In the genomic region with DNA sequence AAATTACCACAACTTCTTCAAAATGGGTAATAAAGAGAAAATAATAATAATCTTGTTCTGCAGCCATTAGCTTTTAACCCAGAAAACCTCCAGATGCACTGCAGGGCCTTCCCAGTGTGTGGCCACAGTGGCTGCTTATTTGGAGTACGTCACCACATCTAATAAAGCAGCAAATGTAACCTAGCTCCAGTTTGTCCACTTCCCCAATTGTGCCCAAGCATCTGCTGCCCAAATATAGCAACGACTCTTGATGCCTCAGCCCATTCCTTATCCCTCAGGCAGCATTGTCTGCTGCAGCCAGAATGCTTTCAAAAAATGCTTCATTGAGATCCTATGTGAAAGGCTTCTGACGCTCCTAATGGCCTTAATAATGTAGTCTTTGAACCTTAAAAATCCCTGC, we compare ENCODE assay signal across 17 mouse cellular contexts. TPM values are rescaled to one million over a fixed set of nuclear protein-coding genes. Genes with fewer than 3 reads are reported as not detected.
DNase-seq lines count a peak whose midpoint lies in the region; ATAC-seq and TF ChIP-seq lines count a peak whose summit lies in the region.
"Had no signal": no experiment of that assay in that cellular context is flagged by ENCODE, and none has a peak within 500 bp of the region (broad histone marks: within the 10 kb centered on the region; RNA-seq: fewer than 3 reads in every experiment).

No protein-coding gene starts in this region.

- no peak for TF ChIP-seq CTCF in kidney, adult 2 months (conservative IDR thresholded peaks at IDR 0.05; ENCODE audit: insufficient read depth, insufficient read length, low read depth, low read length)
- TF ChIP-seq CTCF in lung, postnatal 0 days (IDR thresholded peaks at IDR 0.05), result no peak
- no peak for TF ChIP-seq CTCF in stomach, postnatal 0 days (IDR thresholded peaks at IDR 0.05; ENCODE audit: low read depth)

- peaks cover 10% of the 10 kb centered on the region; the same call in 1 of the 2 replicates for H3K36me3 ChIP-seq in kidney, adult 2 months (ENCODE audit: control insufficient read depth, insufficient read depth, low read length)
- peaks cover 20% of the 10 kb centered on the region; the same call in 1 of the 2 replicates for H3K36me3 ChIP-seq in lung, postnatal 0 days (ENCODE audit: insufficient read depth, low read length)
- 0 out of 2 replicates have a peak, but pooled peaks cover 13% of the 10 kb centered on the region for H3K36me3 ChIP-seq in stomach, postnatal 0 days (ENCODE audit: control insufficient read depth, insufficient read depth, low read length)
- H3K36me3 ChIP-seq in forebrain, embryonic 14.5 days (ENCODE audit: control insufficient read depth, insufficient read depth, low read length), result 0 out of 2 replicates have a peak, but pooled peaks cover 6% of the 10 kb centered on the region

- H3K4me3 ChIP-seq in kidney, adult 2 months (ENCODE audit: insufficient read depth, low read depth, low read length), result no peak overlapping the region
- H3K4me3 ChIP-seq in lung, postnatal 0 days (ENCODE audit: low read depth, low read length), result no peak overlapping the region
- H3K4me3 ChIP-seq in stomach, postnatal 0 days (ENCODE audit: low read depth, low read length), result no peak overlapping the region
- no peak overlapping the region for H3K4me3 ChIP-seq in forebrain, embryonic 14.5 days (ENCODE audit: low read depth, low read length)
- H3K4me3 ChIP-seq: embryonic facial prominence, embryonic 10.5 days; heart, adult 2 months; limb, embryonic 15.5 days; neural tube, embryonic 13.5 days had no signal

- TF ChIP-seq EP300 in lung, postnatal 0 days (IDR thresholded peaks at IDR 0.05), result no peak
- no peak for TF ChIP-seq EP300 in stomach, postnatal 0 days (optimal IDR thresholded peaks at IDR 0.05)

- no peak for DNase-seq in frontal cortex, postnatal 36 days (ENCODE audit: low spot score in 2 of 2)
- DNase-seq in kidney, adult 2 months, result no peak
- no peak for DNase-seq in kidney, adult 8-10 months
- peak; percentile 19 for DNase-seq in lung, postnatal 0 days (ENCODE audit: low spot score)
- DNase-seq in lung, postnatal 36 days, result no peak
- DNase-seq in stomach, postnatal 0 days (ENCODE audit: low spot score), result no peak
- DNase-seq in forebrain, embryonic 14.5 days (ENCODE audit: low spot score), result no peak
- DNase-seq: cerebellum, adult 9-10 months; heart, adult 2 months; retina, postnatal 1 day; spleen, adult 18-20 months had no signal

- H3K9ac ChIP-seq in lung, postnatal 0 days (replicated peaks; ENCODE audit: low read depth), result no peak overlapping the region
- no peak overlapping the region for H3K9ac ChIP-seq in stomach, postnatal 0 days (ENCODE audit: low read length)
- H3K9ac ChIP-seq in forebrain, embryonic 14.5 days (ENCODE audit: low read length), result no peak overlapping the region
- H3K9ac ChIP-seq: limb, embryonic 15.5 days; neural tube, embryonic 13.5 days had no signal

- no peak overlapping the region for H3K4me2 ChIP-seq in lung, postnatal 0 days (replicated peaks; ENCODE audit: low read depth, low read length)
- no peak overlapping the region for H3K4me2 ChIP-seq in stomach, postnatal 0 days (replicated peaks; ENCODE audit: low read depth)
- no peak overlapping the region for H3K4me2 ChIP-seq in forebrain, embryonic 14.5 days (ENCODE audit: low read length)
- H3K4me2 ChIP-seq: limb, embryonic 15.5 days; neural tube, embryonic 13.5 days had no signal

- TF ChIP-seq POLR2A in kidney, adult 2 months (IDR thresholded peaks at IDR 0.05; ENCODE audit: low read depth, low read length), result no peak

- peak overlapping the region; percentile 67; the same call in 1 of the 2 replicates for H3K27ac ChIP-seq in kidney, adult 2 months (ENCODE audit: insufficient read depth, low read depth, low read length)
- H3K27ac ChIP-seq in lung, postnatal 0 days (ENCODE audit: low read length), result 0 out of 2 replicates have a peak overlapping the region, but pooled peaks have one; percentile 4
- 0 out of 2 replicates have a peak overlapping the region, but pooled peaks have one; percentile 24 for H3K27ac ChIP-seq in stomach, postnatal 0 days (replicated peaks)
- no peak overlapping the region for H3K27ac ChIP-seq in forebrain, embryonic 14.5 days (ENCODE audit: low read depth, low read length)
- H3K27ac ChIP-seq: embryonic facial prominence, embryonic 10.5 days; limb, embryonic 15.5 days; neural tube, embryonic 13.5 days had no signal

- no peaks in the 10 kb centered on the region for H3K27me3 ChIP-seq in kidney, adult 2 months (replicated peaks; ENCODE audit: control insufficient read depth, insufficient read depth, low read length)
- H3K27me3 ChIP-seq in lung, postnatal 0 days (replicated peaks; ENCODE audit: insufficient read depth, low read length), result no peaks in the 10 kb centered on the region
- no peaks in the 10 kb centered on the region for H3K27me3 ChIP-seq in stomach, postnatal 0 days (ENCODE audit: control insufficient read depth, insufficient read depth, low read length)
- H3K27me3 ChIP-seq in forebrain, embryonic 14.5 days (replicated peaks; ENCODE audit: control insufficient read depth, insufficient read depth, low read length), result no peaks in the 10 kb centered on the region
- H3K27me3 ChIP-seq: limb, embryonic 15.5 days; neural tube, embryonic 13.5 days had no signal

- H3K9me3 ChIP-seq in lung, postnatal 0 days (ENCODE audit: low read length), result no peaks in the 10 kb centered on the region
- H3K9me3 ChIP-seq in stomach, postnatal 0 days (ENCODE audit: control insufficient read depth, low read length), result no peaks in the 10 kb centered on the region
- H3K9me3 ChIP-seq in forebrain, embryonic 14.5 days (replicated peaks; ENCODE audit: control insufficient read depth, low read length), result no peaks in the 10 kb centered on the region
- H3K9me3 ChIP-seq: limb, embryonic 15.5 days had no signal

- H3K4me1 ChIP-seq in kidney, adult 2 months (ENCODE audit: control insufficient read depth, insufficient read depth, low read length), result peaks cover 23% of the 10 kb centered on the region
- H3K4me1 ChIP-seq in lung, postnatal 0 days (ENCODE audit: insufficient read depth, low read depth, low read length), result peaks cover 5% of the 10 kb centered on the region; the same call in 1 of the 2 replicates
- no peaks in the 10 kb centered on the region for H3K4me1 ChIP-seq in stomach, postnatal 0 days (replicated peaks; ENCODE audit: control insufficient read depth, insufficient read depth)
- no peaks in the 10 kb centered on the region for H3K4me1 ChIP-seq in forebrain, embryonic 14.5 days (ENCODE audit: control insufficient read depth, insufficient read depth, low read length)
- H3K4me1 ChIP-seq: limb, embryonic 15.5 days; neural tube, embryonic 13.5 days had no signal

- 43% methylated on average over 3 of the region's 3 CpGs for WGBS in kidney, adult 2 months
- WGBS in lung, postnatal 0 days, result 63% methylated on average over 3 of the region's 3 CpGs
- WGBS in stomach, postnatal 0 days, result 55% methylated on average over 3 of the region's 3 CpGs
- 41% methylated on average over 3 of the region's 3 CpGs for WGBS in forebrain, embryonic 14.5 days

- peak; percentile 36; the same call in 1 of the 2 replicates for ATAC-seq in frontal cortex, adult (ENCODE audit: low TSS enrichment)
- no peak for ATAC-seq in lung, postnatal 0 days
- no peak for ATAC-seq in stomach, postnatal 0 days (ENCODE audit: low FRiP score, low TSS enrichment)
- ATAC-seq in forebrain, embryonic 14.5 days, result no peak
- ATAC-seq: inflammation-experienced regulatory T-cells, adult 6 months; midbrain, embryonic 16.5 days had no signal

RNA-seq across cellular contexts. Expression of a gene that starts 49.2 kb away (rescaled TPM):
- polyA plus RNA-seq in kidney, adult 2 months (2012; rRNA removed), result 32.5 and 36.6 TPM in 2 replicates
- polyA plus RNA-seq in lung, postnatal 0 days (2015; fragmentation: Nextera tagmentation; extraction: Ambion mirVana), result 52.3 and 56.0 TPM in 2 replicates
- polyA plus RNA-seq in stomach, postnatal 0 days (2015; fragmentation: Nextera tagmentation; extraction: Ambion mirVana), result 7.1 and 8.0 TPM in 2 replicates
- 7.8 and 8.3 TPM in 2 replicates for polyA plus RNA-seq in forebrain, embryonic 14.5 days (2014; fragmentation: Nextera tagmentation; extraction: Ambion mirVana)
